Comparison of ENCODE assay signal across 28 mouse cellular contexts in genomic region chr13:62862875-62863274, GRCm38 (mm10). TPM values are rescaled to one million over a fixed set of nuclear protein-coding genes. Genes with fewer than 3 reads are reported as not detected.
DNase-seq lines count a peak whose midpoint lies in the region; ATAC-seq and TF ChIP-seq lines count a peak whose summit lies in the region.
"Had no signal": no experiment of that assay in that cellular context is flagged by ENCODE, and none has a peak within 500 bp of the region (broad histone marks: within the 10 kb centered on the region; RNA-seq: fewer than 3 reads in every experiment).

No protein-coding gene starts in this region.

- no peak overlapping the region for H3K4me3 ChIP-seq in heart, embryonic 11.5 days (ENCODE audit: low read depth, low read length)
- no peak overlapping the region for H3K4me3 ChIP-seq in heart, embryonic 10.5 days
- no peak overlapping the region for H3K4me3 ChIP-seq in kidney, adult 2 months (ENCODE audit: insufficient read depth, low read depth, low read length)
- no peak overlapping the region for H3K4me3 ChIP-seq in kidney, embryonic 14.5 days (ENCODE audit: low read length)
- H3K4me3 ChIP-seq in midbrain, embryonic 11.5 days (ENCODE audit: low read depth, low read length), result no peak overlapping the region
- no peak overlapping the region for H3K4me3 ChIP-seq in midbrain, postnatal 0 days (ENCODE audit: low read depth, low read length)
- H3K4me3 ChIP-seq in liver, postnatal 0 days (ENCODE audit: low read depth, low read length), result no peak overlapping the region
- H3K4me3 ChIP-seq: forebrain, embryonic 12.5 days; forebrain, embryonic 15.5 days; heart, embryonic 15.5 days had no signal

- no peak for TF ChIP-seq EP300 in liver, postnatal 0 days (IDR thresholded peaks at IDR 0.05; ENCODE audit: low read depth)

- WGBS in heart, embryonic 11.5 days (ENCODE audit: insufficient replicate concordance), result 47% methylated on average over 3 of the region's 3 CpGs
- 51% methylated on average over 3 of the region's 3 CpGs for WGBS in heart, embryonic 10.5 days
- WGBS in kidney, adult 2 months, result 87% methylated on average over 3 of the region's 3 CpGs
- WGBS in kidney, embryonic 14.5 days, result 93% methylated on average over 3 of the region's 3 CpGs
- WGBS in midbrain, embryonic 11.5 days, result 79% methylated on average over 3 of the region's 3 CpGs
- 85% methylated on average over 3 of the region's 3 CpGs for WGBS in midbrain, postnatal 0 days
- WGBS in liver, postnatal 0 days (ENCODE audit: insufficient replicate concordance), result 60% methylated on average over 3 of the region's 3 CpGs

- no peak overlapping the region for H3K4me2 ChIP-seq in heart, embryonic 11.5 days
- no peak overlapping the region for H3K4me2 ChIP-seq in kidney, embryonic 14.5 days (replicated peaks; ENCODE audit: low read depth, low read length)
- no peak overlapping the region for H3K4me2 ChIP-seq in midbrain, embryonic 11.5 days
- no peak overlapping the region for H3K4me2 ChIP-seq in midbrain, postnatal 0 days (ENCODE audit: low read depth, low read length, poor library complexity, severe bottlenecking)
- H3K4me2 ChIP-seq in liver, postnatal 0 days (ENCODE audit: low read depth, low read length), result no peak overlapping the region
- H3K4me2 ChIP-seq: forebrain, embryonic 12.5 days; forebrain, embryonic 15.5 days; heart, embryonic 15.5 days; hindbrain, embryonic 14.5 days had no signal

- H3K9me3 ChIP-seq in heart, embryonic 11.5 days (replicated peaks; ENCODE audit: control insufficient read depth, low read length), result no peaks in the 10 kb centered on the region
- H3K9me3 ChIP-seq in heart, embryonic 10.5 days, result no peaks in the 10 kb centered on the region
- no peaks in the 10 kb centered on the region for H3K9me3 ChIP-seq in kidney, embryonic 14.5 days (ENCODE audit: control insufficient read depth, low read length)
- H3K9me3 ChIP-seq in midbrain, embryonic 11.5 days (ENCODE audit: control insufficient read depth, low read length), result no peaks in the 10 kb centered on the region
- no peaks in the 10 kb centered on the region for H3K9me3 ChIP-seq in midbrain, postnatal 0 days (ENCODE audit: low read length)
- no peaks in the 10 kb centered on the region for H3K9me3 ChIP-seq in liver, postnatal 0 days (ENCODE audit: low read length)
- H3K9me3 ChIP-seq: forebrain, embryonic 12.5 days; forebrain, embryonic 15.5 days; heart, embryonic 15.5 days had no signal

- H3K27me3 ChIP-seq in heart, embryonic 11.5 days (ENCODE audit: control insufficient read depth, insufficient read depth, low read length), result no peaks in the 10 kb centered on the region
- H3K27me3 ChIP-seq in heart, embryonic 10.5 days (ENCODE audit: insufficient read depth, poor library complexity, severe bottlenecking), result no peaks in the 10 kb centered on the region
- H3K27me3 ChIP-seq in kidney, adult 2 months (replicated peaks; ENCODE audit: control insufficient read depth, insufficient read depth, low read length), result no peaks in the 10 kb centered on the region
- H3K27me3 ChIP-seq in kidney, embryonic 14.5 days (ENCODE audit: control insufficient read depth, insufficient read depth, low read length), result no peaks in the 10 kb centered on the region
- H3K27me3 ChIP-seq in midbrain, embryonic 11.5 days (ENCODE audit: control insufficient read depth, insufficient read depth, low read length), result no peaks in the 10 kb centered on the region
- no peaks in the 10 kb centered on the region for H3K27me3 ChIP-seq in midbrain, postnatal 0 days (ENCODE audit: insufficient read depth, low read length)
- H3K27me3 ChIP-seq in liver, postnatal 0 days (ENCODE audit: insufficient read depth, low read length), result no peaks in the 10 kb centered on the region
- H3K27me3 ChIP-seq: forebrain, embryonic 12.5 days; forebrain, embryonic 15.5 days; heart, embryonic 15.5 days; Patski had no signal

- no peak for TF ChIP-seq CTCF in kidney, adult 2 months (conservative IDR thresholded peaks at IDR 0.05; ENCODE audit: insufficient read depth, insufficient read length, low read depth, low read length)
- no peak for TF ChIP-seq CTCF in midbrain, postnatal 0 days (IDR thresholded peaks at IDR 0.05)
- TF ChIP-seq CTCF in liver, postnatal 0 days (IDR thresholded peaks at IDR 0.05; ENCODE audit: low read depth), result no peak

- H3K4me1 ChIP-seq in heart, embryonic 11.5 days (ENCODE audit: control insufficient read depth, insufficient read depth, low read length), result no peaks in the 10 kb centered on the region
- 0 out of 2 replicates have a peak, but pooled peaks cover 3% of the 10 kb centered on the region for H3K4me1 ChIP-seq in heart, embryonic 10.5 days
- H3K4me1 ChIP-seq in kidney, adult 2 months (ENCODE audit: control insufficient read depth, insufficient read depth, low read length), result peaks cover 3% of the 10 kb centered on the region; the same call in 1 of the 2 replicates
- 0 out of 2 replicates have a peak, but pooled peaks cover 6% of the 10 kb centered on the region for H3K4me1 ChIP-seq in kidney, embryonic 14.5 days (ENCODE audit: control insufficient read depth, insufficient read depth, low read length)
- H3K4me1 ChIP-seq in midbrain, embryonic 11.5 days (ENCODE audit: control insufficient read depth, insufficient read depth, low read length), result no peaks in the 10 kb centered on the region
- no peaks in the 10 kb centered on the region for H3K4me1 ChIP-seq in midbrain, postnatal 0 days (ENCODE audit: insufficient read depth, low read length)
- H3K4me1 ChIP-seq in liver, postnatal 0 days (ENCODE audit: insufficient read depth), result no peaks in the 10 kb centered on the region

- no peak overlapping the region for H3K9ac ChIP-seq in heart, embryonic 11.5 days (ENCODE audit: low read depth, low read length)
- no peak overlapping the region for H3K9ac ChIP-seq in kidney, embryonic 14.5 days (ENCODE audit: low read depth, low read length)
- no peak overlapping the region for H3K9ac ChIP-seq in midbrain, embryonic 11.5 days (ENCODE audit: low read length)
- H3K9ac ChIP-seq in midbrain, postnatal 0 days (replicated peaks; ENCODE audit: low read length, poor library complexity, severe bottlenecking), result no peak overlapping the region
- no peak overlapping the region for H3K9ac ChIP-seq in liver, postnatal 0 days (replicated peaks)
- H3K9ac ChIP-seq: forebrain, embryonic 12.5 days; forebrain, embryonic 15.5 days; heart, embryonic 15.5 days; hindbrain, embryonic 14.5 days had no signal

- no peak overlapping the region for H3K27ac ChIP-seq in heart, embryonic 11.5 days (ENCODE audit: low read depth, low read length)
- H3K27ac ChIP-seq in heart, embryonic 10.5 days, result no peak overlapping the region
- no peak overlapping the region for H3K27ac ChIP-seq in kidney, adult 2 months (ENCODE audit: insufficient read depth, low read depth, low read length)
- no peak overlapping the region for H3K27ac ChIP-seq in kidney, embryonic 14.5 days (ENCODE audit: low read depth, low read length)
- no peak overlapping the region for H3K27ac ChIP-seq in midbrain, embryonic 11.5 days (ENCODE audit: low read depth, low read length)
- no peak overlapping the region for H3K27ac ChIP-seq in midbrain, postnatal 0 days (ENCODE audit: low read depth, low read length)
- H3K27ac ChIP-seq in liver, postnatal 0 days (ENCODE audit: low read depth), result peak overlapping the region; percentile 44; the same call in 1 of the 2 replicates
- H3K27ac ChIP-seq: forebrain, embryonic 12.5 days; forebrain, embryonic 15.5 days; heart, embryonic 15.5 days; hindbrain, embryonic 14.5 days; hindbrain, postnatal 0 days had no signal

- no peak for DNase-seq in heart, embryonic 10.5 days (ENCODE audit: low spot score)
- DNase-seq in kidney, adult 2 months, result peak; percentile 4
- DNase-seq in midbrain, embryonic 11.5 days (ENCODE audit: low spot score, missing footprints), result peak; percentile 57
- DNase-seq in midbrain, postnatal 0 days (ENCODE audit: low spot score), result no peak
- DNase-seq in liver, postnatal 0 days, result no peak
- DNase-seq: adrenal gland, postnatal 10 days; adrenal gland, postnatal 36 days; cerebellum, adult 2 months; cerebellum, adult 9-11 months; cerebellum, postnatal 25 days; embryo, embryonic 11 days; gastrocnemius, postnatal 25 days; heart, adult 18-20 months; heart, postnatal 10 days; heart, postnatal 4 days had no signal

- peak; percentile 49 for ATAC-seq in heart, embryonic 11.5 days (replicated peaks; ENCODE audit: insufficient number of reproducible peaks, low FRiP score, low TSS enrichment)
- ATAC-seq in kidney, embryonic 14.5 days (ENCODE audit: low FRiP score, low TSS enrichment), result no peak
- ATAC-seq in midbrain, embryonic 11.5 days (ENCODE audit: low FRiP score), result no peak
- ATAC-seq in midbrain, postnatal 0 days (ENCODE audit: low FRiP score), result no peak
- no peak for ATAC-seq in liver, postnatal 0 days
- ATAC-seq in erythroblast, adult 5-6 weeks (replicated peaks; ENCODE audit: low FRiP score, poor library complexity, severe bottlenecking), result no peak
- ATAC-seq: forebrain, embryonic 15.5 days; hindbrain, postnatal 0 days; inflammation-experienced regulatory T-cells, adult 6 months; Patski had no signal

- TF ChIP-seq POLR2A in kidney, adult 2 months (IDR thresholded peaks at IDR 0.05; ENCODE audit: low read depth, low read length), result no peak

- no peaks in the 10 kb centered on the region for H3K36me3 ChIP-seq in heart, embryonic 11.5 days (ENCODE audit: control insufficient read depth, insufficient read depth, low read length)
- H3K36me3 ChIP-seq in heart, embryonic 10.5 days, result no peaks in the 10 kb centered on the region
- peaks cover 2% of the 10 kb centered on the region; the same call in 1 of the 2 replicates for H3K36me3 ChIP-seq in kidney, adult 2 months (ENCODE audit: control insufficient read depth, insufficient read depth, low read length)
- no peaks in the 10 kb centered on the region for H3K36me3 ChIP-seq in kidney, embryonic 14.5 days (ENCODE audit: control insufficient read depth, insufficient read depth, low read length)
- H3K36me3 ChIP-seq in midbrain, embryonic 11.5 days (ENCODE audit: control insufficient read depth, insufficient read depth, low read length), result no peaks in the 10 kb centered on the region
- no peaks in the 10 kb centered on the region for H3K36me3 ChIP-seq in midbrain, postnatal 0 days (ENCODE audit: insufficient read depth, low read length)
- peaks cover 12% of the 10 kb centered on the region for H3K36me3 ChIP-seq in liver, postnatal 0 days (replicated peaks; ENCODE audit: insufficient read depth, low read length)
- H3K36me3 ChIP-seq: forebrain, embryonic 12.5 days; forebrain, embryonic 15.5 days; heart, embryonic 15.5 days had no signal

RNA-seq across cellular contexts. Expression of gene Fbp2, which starts 4.7 kb away (rescaled TPM):
- 0.11 TPM in 1 of 2 replicates, not detected in the other for polyA plus RNA-seq in heart, embryonic 11.5 days (2014; fragmentation: Nextera tagmentation; extraction: Ambion mirVana)
- polyA plus RNA-seq in heart, embryonic 10.5 days (2016; fragmentation: Nextera tagmentation; extraction: Ambion mirVana), result 0.31 and 0.41 TPM in 2 replicates
- polyA plus RNA-seq in kidney, adult 2 months (2012; rRNA removed), result 28.8 and 35.3 TPM in 2 replicates
- 1.7 and 5.9 TPM in 2 replicates for polyA plus RNA-seq in kidney, embryonic 14.5 days (2014; fragmentation: Nextera tagmentation; extraction: Ambion mirVana)
- 0.12 and 0.15 TPM in 2 replicates for polyA plus RNA-seq in midbrain, embryonic 11.5 days (2014; fragmentation: Nextera tagmentation; extraction: Ambion mirVana)
- total RNA-seq in midbrain, postnatal 0 days (2014; rRNA removed), result 0.16 and 0.24 TPM in 2 replicates
- polyA plus RNA-seq in midbrain, postnatal 0 days (2015; fragmentation: Nextera tagmentation; extraction: Ambion mirVana), result 1.5 and 1.7 TPM in 2 replicates
- 0.89 and 1.3 TPM in 2 replicates for polyA plus RNA-seq in liver, postnatal 0 days (2015; fragmentation: Nextera tagmentation; extraction: Ambion mirVana)
- total RNA-seq in erythroblast, adult 5-6 weeks (2015; ENCODE audit: low replicate concordance), result not detected in 2 replicates
- total RNA-seq in erythroblast, adult 5-6 weeks (2017; ENCODE audit: low replicate concordance), result not detected in 2 replicates
- total RNA-seq: common myeloid progenitor, adult 5-6 weeks had no signal
- polyA plus RNA-seq: cerebellum, adult 2 months; forebrain, embryonic 12.5 days; hindbrain, embryonic 11.5 days; inflammation-experienced regulatory T-cells, adult 6 months had no signal

RNA-seq across cellular contexts. Expression of gene Fbp1, which starts 25.2 kb away (rescaled TPM):
- not detected in 2 replicates for polyA plus RNA-seq in heart, embryonic 11.5 days (2014; fragmentation: Nextera tagmentation; extraction: Ambion mirVana)
- 0.25 TPM in 1 of 2 replicates, not detected in the other for polyA plus RNA-seq in heart, embryonic 10.5 days (2016; fragmentation: Nextera tagmentation; extraction: Ambion mirVana)
- polyA plus RNA-seq in kidney, adult 2 months (2012; rRNA removed), result 1,525 and 1,684 TPM in 2 replicates
- polyA plus RNA-seq in kidney, embryonic 14.5 days (2014; fragmentation: Nextera tagmentation; extraction: Ambion mirVana), result 1.8 and 3.9 TPM in 2 replicates
- not detected in 2 replicates for polyA plus RNA-seq in midbrain, embryonic 11.5 days (2014; fragmentation: Nextera tagmentation; extraction: Ambion mirVana)
- not detected in 2 replicates for total RNA-seq in midbrain, postnatal 0 days (2014; rRNA removed)
- polyA plus RNA-seq in midbrain, postnatal 0 days (2015; fragmentation: Nextera tagmentation; extraction: Ambion mirVana), result 0.27 and 0.44 TPM in 2 replicates
- 2,442 and 2,581 TPM in 2 replicates for polyA plus RNA-seq in liver, postnatal 0 days (2015; fragmentation: Nextera tagmentation; extraction: Ambion mirVana)
- 7.1 TPM in 1 of 2 replicates, not detected in the other for total RNA-seq in erythroblast, adult 5-6 weeks (2015; ENCODE audit: low replicate concordance)
- total RNA-seq in erythroblast, adult 5-6 weeks (2017; ENCODE audit: low replicate concordance), result 0.28 and 4.9 TPM in 2 replicates
- total RNA-seq: gastrocnemius, postnatal 25 days; heart, postnatal 10 days had no signal
- polyA plus RNA-seq: cerebellum, adult 2 months; embryonic facial prominence, embryonic 11.5 days; forebrain, embryonic 12.5 days; forebrain, embryonic 15.5 days; hindbrain, embryonic 11.5 days; inflammation-experienced regulatory T-cells, adult 6 months; Patski had no signal

Comparison
In these comparisons a context has a peak if more than half of its experiments do, and no peak if none do; other contexts are left out.
1. DNase-seq: peak in kidney, adult 2 months (single experiment) and midbrain, embryonic 11.5 days (single experiment); none in heart, embryonic 10.5 days (single experiment), midbrain, postnatal 0 days (single experiment) and liver, postnatal 0 days (single experiment).
2. RNA of gene Fbp1, which starts 25.2 kb away (polyA plus RNA-seq): 2,442 to 2,581 TPM in liver, postnatal 0 days and 1,525 to 1,684 TPM in kidney, adult 2 months; 1.8 to 3.9 TPM in kidney, embryonic 14.5 days, 0.27 to 0.44 TPM in midbrain, postnatal 0 days, 0.25 TPM in heart, embryonic 10.5 days, not detected in heart, embryonic 11.5 days and not detected in midbrain, embryonic 11.5 days; every median in the first group is over 100 times any median in the second.